Mouse (Mus musculus): Measurements from ENCODE around the gene Ttc39a.

DNA sequence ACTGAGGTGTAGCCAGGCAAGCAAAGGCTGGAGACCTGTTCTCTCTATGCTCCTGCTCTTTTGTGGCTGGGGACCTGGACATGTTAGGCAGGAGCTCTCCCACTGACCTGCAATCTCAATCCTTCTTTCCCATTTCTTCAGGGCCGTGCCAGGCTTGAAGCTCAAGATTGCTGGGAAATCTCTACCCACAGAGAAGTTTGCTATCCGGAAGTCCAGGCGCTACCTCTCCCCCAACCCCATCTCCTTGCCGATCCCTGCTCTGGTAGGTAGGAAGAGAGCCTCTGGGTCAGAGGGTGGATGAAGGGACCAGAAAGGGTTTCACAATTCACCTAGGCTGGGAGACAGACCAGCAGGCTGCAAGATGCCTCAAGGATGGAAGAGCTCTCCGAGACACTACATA, 34.0 kb downstream of the Ttc39a start:
- TF ChIP-seq EP300 (IDR thresholded peaks at IDR 0.05; ENCODE audit: low read depth), result no peak
- TF ChIP-seq CTCF (IDR thresholded peaks at IDR 0.05; ENCODE audit: low read depth), result no peak

All from heart, postnatal 0 days (tissue).